Mouse (Mus musculus): ENCODE measurements at regions not wholly inside any gene's neighbourhood (a gene's known extent, or its start where the extent isn't known, plus 50 kb on each side); places are given as distances from the start of the nearest gene placed in this dataset.

DNA sequence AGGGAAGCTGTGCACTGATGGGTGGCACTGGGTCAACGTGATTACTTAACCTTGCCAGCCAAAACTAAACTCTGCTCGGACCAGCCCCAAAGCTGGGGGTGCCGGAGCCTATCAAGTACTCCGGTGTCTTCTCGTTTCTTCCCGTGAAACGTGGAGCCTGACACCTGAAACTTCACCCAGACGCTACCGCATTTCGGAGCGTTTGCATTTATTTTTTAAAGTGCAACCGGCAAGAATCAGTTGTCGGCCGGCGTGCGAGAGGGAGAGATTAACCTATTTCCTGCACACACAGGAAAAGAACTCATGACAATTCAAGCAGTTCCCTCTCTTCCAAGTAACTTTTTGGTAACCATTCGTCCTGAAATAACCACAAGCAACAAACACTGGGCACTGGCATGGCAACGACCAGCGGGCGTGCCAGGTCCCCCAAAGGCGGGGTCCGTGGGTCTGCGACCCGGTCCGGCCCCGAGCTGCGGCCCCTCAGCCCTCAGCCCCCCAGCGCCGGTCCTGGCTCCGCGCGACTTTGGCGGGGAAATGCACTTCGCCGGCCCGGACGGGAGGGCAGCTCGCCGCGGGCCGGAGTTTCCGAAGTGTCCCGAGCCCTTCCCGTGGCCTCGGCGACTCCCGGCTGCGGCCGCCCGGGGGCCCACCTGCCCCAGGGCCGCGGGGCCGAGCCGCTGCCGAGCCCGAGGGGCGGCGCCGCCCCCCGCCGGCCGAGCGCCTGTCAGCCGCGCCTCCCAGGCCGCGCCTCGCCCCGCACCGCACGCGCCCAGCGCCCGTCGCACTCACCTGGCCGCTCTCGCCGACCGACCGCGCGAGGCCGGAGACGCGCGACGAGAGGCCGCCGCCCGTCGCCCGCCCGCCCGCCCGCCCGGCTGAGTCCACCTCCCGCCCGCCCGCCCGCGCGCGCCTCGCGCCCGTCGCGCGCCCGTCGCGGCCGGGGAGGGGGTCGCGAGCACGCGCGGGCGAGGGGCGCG lies 1861.7 kb upstream of the Lrrc6 start:
- no peak for DNase-seq

DNA sequence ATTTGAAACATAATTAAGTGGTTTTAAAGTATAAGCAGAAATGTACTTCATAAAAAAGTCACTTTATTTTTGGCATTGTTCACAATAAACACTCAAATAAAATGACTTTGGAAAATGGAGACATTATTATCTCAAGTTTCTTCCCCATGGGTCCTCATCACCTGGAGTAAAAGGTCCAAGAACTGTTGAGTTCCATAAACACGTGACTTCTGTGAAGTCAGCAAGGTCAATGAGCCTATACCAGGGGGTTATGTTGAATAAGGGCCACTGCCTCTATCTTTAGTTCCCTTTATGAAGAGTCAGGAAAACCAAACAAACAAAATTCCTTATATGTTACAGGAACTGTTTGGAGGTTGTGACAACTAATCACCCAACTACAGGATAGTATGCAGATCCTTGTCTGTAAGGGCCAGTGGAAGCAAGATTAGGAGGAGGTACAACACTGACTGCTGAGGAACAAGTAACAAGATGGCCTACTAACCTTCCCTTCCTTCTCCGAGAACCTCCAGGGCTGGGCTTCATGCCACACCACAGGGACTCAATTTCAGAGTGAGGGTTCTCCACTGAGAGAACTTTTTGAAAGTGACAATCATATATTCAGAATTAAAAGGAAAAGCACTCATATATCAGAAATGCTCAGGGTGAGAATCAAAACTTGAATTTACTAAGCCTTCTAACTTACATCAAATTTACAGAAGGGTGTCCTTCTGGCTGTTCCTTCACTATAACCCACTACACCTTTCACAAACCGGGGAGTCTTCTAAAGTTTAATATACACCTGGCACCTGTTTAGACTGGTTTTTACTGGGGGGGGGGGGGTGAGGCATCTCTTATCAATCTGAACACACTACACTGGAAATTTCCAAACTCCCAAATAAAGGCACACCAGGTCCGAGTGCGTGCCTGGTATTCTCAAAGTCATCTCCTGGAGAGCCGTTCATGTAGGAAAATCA lies 1860.5 kb upstream of the Lrrc6 start:
- DNase-seq: no peak

GRCm38 (mm10) chr15:68359496-68359895 lies 1858.8 kb upstream of the Lrrc6 start:
- DNase-seq: no peak

DNA sequence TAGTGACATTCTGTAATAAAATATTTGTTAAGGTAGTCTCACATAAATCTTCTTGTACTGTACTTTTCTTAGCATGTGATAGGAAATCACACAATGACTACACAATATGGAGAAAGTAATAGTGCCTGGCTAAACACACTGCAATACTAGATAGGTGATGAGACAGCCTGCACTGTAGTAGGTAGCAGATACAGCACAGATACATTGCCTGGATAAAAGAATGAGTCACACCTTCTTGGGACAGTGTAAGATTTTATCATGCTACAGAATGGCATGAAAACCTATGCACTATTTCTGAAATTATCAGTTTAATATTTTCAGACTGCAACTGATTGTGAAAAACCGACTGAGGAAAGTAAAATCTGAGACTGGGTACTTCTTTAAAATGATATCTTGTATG lies 1855.2 kb upstream of the Lrrc6 start:
- DNase-seq: no peak

DNA sequence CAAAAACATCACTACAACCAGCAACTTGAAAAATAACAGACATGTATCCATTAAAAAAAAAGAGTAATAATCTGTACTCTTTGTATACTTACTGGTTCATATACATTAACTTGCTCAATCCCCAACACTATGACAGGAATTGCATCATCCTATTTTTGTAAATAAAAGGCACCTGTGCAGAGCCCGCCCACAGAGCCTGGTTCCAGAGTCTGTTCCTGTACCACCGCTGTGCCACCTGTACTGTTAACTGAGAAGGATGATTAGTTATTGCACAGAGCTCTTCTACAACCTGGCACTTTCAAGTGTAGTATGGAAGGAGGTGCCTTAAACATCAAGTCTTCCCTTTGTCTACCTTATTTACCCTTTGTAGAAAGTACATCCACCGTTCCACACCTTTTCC lies 1843.9 kb upstream of the Lrrc6 start:
- DNase-seq: no peak

GRCm38 (mm10) chr15:68342542-68342941 lies 1841.8 kb upstream of the Lrrc6 start:
- DNase-seq: no peak

DNA sequence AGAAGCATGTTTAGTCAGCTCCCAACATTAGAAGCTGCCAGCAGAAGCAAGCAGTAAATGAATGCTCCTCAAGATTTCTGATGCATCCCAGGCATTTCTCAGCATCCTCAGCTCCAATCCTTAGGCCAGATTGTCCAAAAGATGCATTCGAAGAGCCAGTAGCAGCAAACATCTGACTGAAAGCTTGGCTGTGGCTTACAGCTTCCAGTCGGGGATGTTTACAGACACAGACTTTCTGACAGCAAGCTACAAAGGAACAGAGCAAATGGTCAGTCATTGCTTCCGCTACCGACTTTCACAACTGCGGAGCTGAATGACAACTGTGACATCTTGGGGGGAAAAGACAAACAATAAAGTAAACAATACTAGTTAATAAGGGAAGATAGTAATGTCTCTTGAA lies 1840.3 kb upstream of the Lrrc6 start:
- DNase-seq: no peak

DNA sequence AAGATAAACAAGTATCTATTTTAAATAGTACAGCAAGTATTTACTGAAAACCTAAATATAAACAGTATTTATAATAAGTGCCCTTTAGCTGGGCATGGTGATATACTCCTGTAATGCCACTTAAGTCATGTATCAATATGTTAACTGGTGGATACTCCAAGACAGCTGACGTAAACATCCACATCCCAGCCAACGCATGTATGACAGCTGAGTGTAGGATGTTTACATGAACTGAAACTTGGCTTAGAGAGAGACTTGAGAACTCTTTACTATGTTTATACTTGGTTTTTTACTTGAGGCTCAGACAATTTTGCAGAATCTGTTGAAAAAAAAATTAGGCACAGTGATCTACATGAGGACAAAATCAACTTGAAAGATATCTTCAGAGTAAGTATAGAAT lies 1836.6 kb upstream of the Lrrc6 start:
- no peak for DNase-seq

DNA sequence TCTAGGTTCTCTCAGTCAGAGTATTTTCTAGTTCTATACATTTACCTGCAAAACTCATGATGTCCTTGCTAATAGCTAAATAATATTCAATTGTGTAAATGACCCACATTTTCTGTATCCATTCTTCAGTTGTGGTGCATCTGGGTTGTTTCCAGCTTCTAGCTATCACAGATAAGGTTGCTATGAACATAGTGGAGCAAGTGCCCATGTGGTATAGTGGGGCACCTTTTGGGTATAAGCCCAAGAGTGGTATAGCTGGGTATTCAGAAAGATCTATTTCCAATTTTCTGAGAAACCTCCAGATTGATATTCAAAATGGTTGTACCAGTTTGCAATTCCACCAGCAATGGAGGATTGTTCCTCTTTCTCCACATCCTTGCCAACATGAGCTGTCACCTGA lies 1835.1 kb upstream of the Lrrc6 start:
- DNase-seq: no peak

GRCm38 (mm10) chr15:68316116-68316515 lies 1815.4 kb upstream of the Lrrc6 start:
- no peak for DNase-seq
